Mouse (Mus musculus): ENCODE measurements at regions not wholly inside any gene's neighbourhood (a gene's known extent, or its start where the extent isn't known, plus 50 kb on each side); places are given as distances from the start of the nearest gene placed in this dataset.

- TF ChIP-seq POLR2A (IDR thresholded peaks at IDR 0.05; ENCODE audit: insufficient read length, low read depth) (no peak), MYOD1 (IDR thresholded peaks at IDR 0.05; ENCODE audit: control insufficient read depth in 1 of 3, insufficient read length in 2 of 3, low read depth in 2 of 3) (no peak)
Measured at GRCm38 (mm10) chr11:112153198-112153597, 628.8 kb upstream of the Sox9 start.
